Mouse (Mus musculus): ENCODE measurements at regions not wholly inside any gene's neighbourhood (a gene's known extent, or its start where the extent isn't known, plus 50 kb on each side); places are given as distances from the start of the nearest gene placed in this dataset.
A peak's percentile ranks its signal among the peaks of the same experiment; 100 is the strongest.

GRCm38 (mm10) chr14:76800181-76800580 is 236.4 kb upstream of the Ccdc122 start:
- POLR2A ChIA-PET = no interaction called here
- DNase-seq (ENCODE audit: low read depth, low spot score) = no peak
- H3K27me3 ChIP-seq = no peaks in the 10 kb centered on the region
- CTCF ChIA-PET = no interaction called here
- no peak for TF ChIP-seq CTCF (IDR thresholded peaks at IDR 0.05)
- no peak for ATAC-seq
- in situ Hi-C loops (cut with MboI; ENCODE audit: low pct_unique_long_range_greater_than_20kb) = no loop called here

- ATAC-seq (no peak), DNase-seq (ENCODE audit: low read depth, low spot score) (no peak)
- POLR2A ChIA-PET = interaction anchor here (0.7 kb wide), 1 partner anchor 11 kb away, joined by 3 read pairs; no protein-coding TSS in a partner anchor
- no peaks in the 10 kb centered on the region for H3K27me3 ChIP-seq
- CTCF ChIA-PET = no interaction called here
- TF ChIP-seq CTCF (IDR thresholded peaks at IDR 0.05) = no peak
- in situ Hi-C loops (cut with MboI; ENCODE audit: low pct_unique_long_range_greater_than_20kb) = no loop called here
These were observed 236.8 kb upstream of the Ccdc122 start for GRCm38 (mm10) chr14:76799741-76800140.

GRCm38 (mm10) chr14:76798925-76799428 is 237.6 kb upstream of the Ccdc122 start:
- CTCF ChIA-PET = interaction anchor here (1.4 kb wide), 1 partner anchor 15 kb away, joined by 4 read pairs; no protein-coding TSS in a partner anchor
- H3K27me3 ChIP-seq = no peaks in the 10 kb centered on the region
- DNase-seq (ENCODE audit: low read depth, low spot score) (no peak), ATAC-seq (no peak)
- POLR2A ChIA-PET = interaction anchor here (0.6 to 0.7 kb wide), 3 partner anchors 10 to 775 kb away, joined by 3 to 4 read pairs (median 4); no protein-coding TSS in a partner anchor
- no peak for TF ChIP-seq CTCF (IDR thresholded peaks at IDR 0.05)
- in situ Hi-C loops (cut with MboI; ENCODE audit: low pct_unique_long_range_greater_than_20kb) = no loop called here

- CTCF ChIA-PET = interaction anchor here (1.4 kb wide), 1 partner anchor 16 kb away, joined by 4 read pairs; no protein-coding TSS in a partner anchor
- no peaks in the 10 kb centered on the region for H3K27me3 ChIP-seq
- POLR2A ChIA-PET = interaction anchor here (0.6 kb wide), 1 partner anchor 774 kb away, joined by 4 read pairs; no protein-coding TSS in a partner anchor
- in situ Hi-C loops (cut with MboI; ENCODE audit: low pct_unique_long_range_greater_than_20kb) = no loop called here
- ATAC-seq = no peak
- TF ChIP-seq CTCF (IDR thresholded peaks at IDR 0.05) = no peak
- no peak for DNase-seq (ENCODE audit: low read depth, low spot score)
These were observed 238.1 kb upstream of the Ccdc122 start for GRCm38 (mm10) chr14:76798488-76798887.

GRCm38 (mm10) chr14:76797518-76797917 is 239.1 kb upstream of the Ccdc122 start:
- no peaks in the 10 kb centered on the region for H3K27me3 ChIP-seq
- DNase-seq (ENCODE audit: low read depth, low spot score) (no peak), ATAC-seq (no peak)
- ChIA-PET POLR2A (no interaction called here), CTCF (no interaction called here)
- in situ Hi-C loops (cut with MboI; ENCODE audit: low pct_unique_long_range_greater_than_20kb) = no loop called here
- TF ChIP-seq CTCF (IDR thresholded peaks at IDR 0.05) = no peak

- in situ Hi-C loops (cut with MboI; ENCODE audit: low pct_unique_long_range_greater_than_20kb) = no loop called here
- no peak for DNase-seq (ENCODE audit: low read depth, low spot score)
- ATAC-seq = no peak
- no peaks in the 10 kb centered on the region for H3K27me3 ChIP-seq
- POLR2A ChIA-PET = interaction anchor here (0.9 to 8.0 kb wide), 4 partner anchors 11 to 285 kb away, joined by 3 to 77 read pairs (median 4); no protein-coding TSS in a partner anchor
- TF ChIP-seq CTCF (IDR thresholded peaks at IDR 0.05) = no peak
- CTCF ChIA-PET = interaction anchor here (1.1 to 1.4 kb wide), 4 partner anchors 20 to 26 kb away, joined by 3 to 5 read pairs (median 4); no protein-coding TSS in a partner anchor
These were observed 235.3 kb upstream of the Serp2 start for GRCm38 (mm10) chr14:76791811-76792571.

- ATAC-seq (no peak), DNase-seq (ENCODE audit: low read depth, low spot score) (no peak)
- CTCF ChIA-PET = interaction anchor here (1.5 to 1.9 kb wide), 2 partner anchors 19 to 86 kb away, joined by 4 read pairs; no protein-coding TSS in a partner anchor
- in situ Hi-C loops (cut with MboI; ENCODE audit: low pct_unique_long_range_greater_than_20kb) = loop anchor here (5.0 kb wide), 3 partner anchors 88 to 218 kb away; no protein-coding TSS in a partner anchor
- H3K27me3 ChIP-seq = no peaks in the 10 kb centered on the region
- no peak for TF ChIP-seq CTCF (IDR thresholded peaks at IDR 0.05)
- POLR2A ChIA-PET = interaction anchor here (1.1 to 8.0 kb wide), 4 partner anchors 8 to 283 kb away, joined by 3 to 77 read pairs (median 4); no protein-coding TSS in a partner anchor
These were observed 232.7 kb upstream of the Serp2 start for GRCm38 (mm10) chr14:76789376-76789775.

GRCm38 (mm10) chr14:76787601-76788000 is 230.9 kb upstream of the Serp2 start:
- DNase-seq (ENCODE audit: low read depth, low spot score) = peak; percentile 93
- TF ChIP-seq CTCF (IDR thresholded peaks at IDR 0.05) = no peak
- H3K27me3 ChIP-seq = no peaks in the 10 kb centered on the region
- in situ Hi-C loops (cut with MboI; ENCODE audit: low pct_unique_long_range_greater_than_20kb) = loop anchor here (5.0 kb wide), 3 partner anchors 90 to 220 kb away; no protein-coding TSS in a partner anchor
- ChIA-PET POLR2A (interaction anchor here (0.6 to 8.0 kb wide), 10 partner anchors 10 to 281 kb away, joined by 3 to 77 read pairs (median 4); no protein-coding TSS in a partner anchor), CTCF (interaction anchor here (1.3 to 2.7 kb wide), 3 partner anchors 29 to 221 kb away, joined by 4 to 19 read pairs (median 5); no protein-coding TSS in a partner anchor)
- peak; percentile 95 for ATAC-seq

- no peak for DNase-seq (ENCODE audit: low read depth, low spot score)
- no peaks in the 10 kb centered on the region for H3K27me3 ChIP-seq
- POLR2A ChIA-PET = interaction anchor here (0.7 to 8.0 kb wide), 6 partner anchors 31 to 280 kb away, joined by 3 to 77 read pairs (median 3); no protein-coding TSS in a partner anchor
- in situ Hi-C loops (cut with MboI; ENCODE audit: low pct_unique_long_range_greater_than_20kb) = loop anchor here (5.0 kb wide), 3 partner anchors 91 to 221 kb away; no protein-coding TSS in a partner anchor
- TF ChIP-seq CTCF (IDR thresholded peaks at IDR 0.05) = no peak
- CTCF ChIA-PET = interaction anchor here (2.7 kb wide), 1 partner anchor 30 kb away, joined by 19 read pairs; no protein-coding TSS in a partner anchor
- ATAC-seq = no peak
These were observed 229.5 kb upstream of the Serp2 start for GRCm38 (mm10) chr14:76786214-76786613.

- POLR2A ChIA-PET = interaction anchor here (0.6 to 5.3 kb wide), 15 partner anchors 8 to 275 kb away, joined by 3 to 65 read pairs (median 3); no protein-coding TSS in a partner anchor
- no peaks in the 10 kb centered on the region for H3K27me3 ChIP-seq
- in situ Hi-C loops (cut with MboI; ENCODE audit: low pct_unique_long_range_greater_than_20kb) = loop anchor here (5.0 kb wide), 2 partner anchors 54 to 274 kb away; no protein-coding TSS in a partner anchor
- ATAC-seq = no peak
- no peak for TF ChIP-seq CTCF (IDR thresholded peaks at IDR 0.05)
- no peak for DNase-seq (ENCODE audit: low read depth, low spot score)
- CTCF ChIA-PET = interaction anchor here (1.0 to 2.5 kb wide), 10 partner anchors 36 to 302 kb away, joined by 3 to 13 read pairs (median 4); no protein-coding TSS in a partner anchor
These were observed 224.8 kb upstream of the Serp2 start for GRCm38 (mm10) chr14:76781524-76781880.
